Comparison of ENCODE assay signal across 17 mouse cellular contexts in the genomic region with DNA sequence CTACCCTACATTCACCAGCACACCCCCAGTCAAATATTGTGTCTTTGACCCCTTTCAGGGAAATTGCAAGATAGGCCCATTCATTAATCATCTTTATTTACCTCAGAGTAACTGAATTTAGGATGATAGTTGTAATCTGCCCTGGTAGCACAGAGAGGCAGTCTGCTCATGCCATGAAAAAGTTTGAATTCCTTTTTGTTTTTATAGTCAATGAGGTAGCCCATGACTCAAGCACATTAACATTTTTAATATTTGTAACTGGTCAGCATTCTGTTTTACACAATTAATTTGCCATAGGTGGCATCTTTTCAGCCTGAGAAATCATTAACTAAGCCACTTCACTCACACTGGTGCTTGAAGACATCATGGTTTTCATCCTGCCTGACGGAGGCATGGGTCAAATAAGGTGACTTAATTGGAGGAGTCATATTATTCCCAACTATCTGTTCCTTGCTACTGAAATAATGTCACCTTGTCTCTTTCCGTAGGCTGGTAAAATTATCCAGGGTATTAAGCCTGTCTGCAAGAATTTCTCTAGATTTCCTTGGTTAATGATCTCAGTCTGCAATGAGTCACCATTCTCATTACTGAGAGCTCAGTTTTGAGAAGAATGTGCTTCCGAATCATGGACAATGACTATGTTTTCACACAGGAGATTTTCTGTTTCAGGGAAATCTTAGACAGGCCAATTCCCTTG.
"Had no signal": no experiment of that assay in that cellular context is flagged by ENCODE, and none has a peak within 500 bp of the region (broad histone marks: within the 10 kb centered on the region; RNA-seq: fewer than 3 reads in every experiment).

No protein-coding gene starts in this region.

- DNase-seq: kidney, adult 18-20 months; kidney, postnatal 10 days; layer of hippocampus, postnatal 36 days; left cerebral cortex, postnatal 4 days; liver; lung, adult 18-20 months; thymus, adult 2 months; thymus, postnatal 14 days; thymus, postnatal 4 days had no signal

- ATAC-seq: intestine, embryonic 16.5 days; liver, embryonic 12.5 days; lung, postnatal 0 days; midbrain, embryonic 16.5 days had no signal

- H3K27me3 ChIP-seq: kidney, embryonic 15.5 days; limb, embryonic 13.5 days; liver, embryonic 12.5 days; liver, embryonic 15.5 days; midbrain, embryonic 12.5 days had no signal
